In genomic region chr17:28368449-28368848, GRCm38 (mm10) we compare ENCODE assay signal across 8 mouse cellular contexts. TPM values are rescaled to one million over a fixed set of nuclear protein-coding genes. Genes with fewer than 3 reads are reported as not detected.
DNase-seq lines count a peak whose midpoint lies in the region; ATAC-seq and TF ChIP-seq lines count a peak whose summit lies in the region.

No protein-coding gene starts in this region.

- H3K27me3 ChIP-seq in MEL (ENCODE audit: control insufficient read depth in 1 of 2, insufficient read depth in 2 of 2, low read length in 2 of 2) = no peaks in the 10 kb centered on the region
- H3K27me3 ChIP-seq in heart, adult 2 months (ENCODE audit: control insufficient read depth, insufficient read depth, low read length) = peaks cover 5% of the 10 kb centered on the region; the same call in 1 of the 2 replicates
- H3K27me3 ChIP-seq in liver, postnatal 0 days (ENCODE audit: insufficient read depth, low read length) = peaks cover 33% of the 10 kb centered on the region

- WGBS in heart, adult 2 months = 5% methylated on average over 13 of the region's 13 CpGs
- WGBS in liver, postnatal 0 days (ENCODE audit: insufficient replicate concordance) = 2% methylated on average over 13 of the region's 13 CpGs

- H3K9me3 ChIP-seq in MEL (replicated peaks; ENCODE audit: insufficient read depth, low read length) = no peaks in the 10 kb centered on the region
- H3K9me3 ChIP-seq in liver, postnatal 0 days (ENCODE audit: low read length) = no peaks in the 10 kb centered on the region

- TF ChIP-seq EP300 in MEL (IDR thresholded peaks at IDR 0.05; ENCODE audit: low read depth in 1 of 2, low read length in 2 of 2) = no peak
- peak; percentile 31; the same call in 1 of the 2 replicates for TF ChIP-seq EP300 in heart, adult 2 months (IDR thresholded peaks at IDR 0.05; ENCODE audit: insufficient read depth, low read depth, low read length)
- TF ChIP-seq EP300 in liver, postnatal 0 days (IDR thresholded peaks at IDR 0.05; ENCODE audit: low read depth) = no peak

- intact Hi-C loops in heart, adult 2 months (cut with DNase I) = loop anchor here (1.0 to 5.0 kb wide), 3 partner anchors 40 to 160 kb away; partner anchors contain the start of gene Rpl10a

- H3K79me2 ChIP-seq in MEL (ENCODE audit: control insufficient read depth, insufficient read depth, low read length, poor library complexity) = no peaks in the 10 kb centered on the region
- no peaks in the 10 kb centered on the region for H3K79me2 ChIP-seq in heart, adult 2 months (replicated peaks; ENCODE audit: control insufficient read depth, insufficient read depth, low read length)

- H3K36me3 ChIP-seq in MEL (ENCODE audit: control insufficient read depth in 1 of 2, insufficient read depth in 2 of 2, low read length in 2 of 2) = no peaks in the 10 kb centered on the region
- no peaks in the 10 kb centered on the region for H3K36me3 ChIP-seq in heart, adult 2 months (ENCODE audit: control insufficient read depth, insufficient read depth, low read length)
- H3K36me3 ChIP-seq in liver, postnatal 0 days (replicated peaks; ENCODE audit: insufficient read depth, low read length) = no peaks in the 10 kb centered on the region

- no peak for TF ChIP-seq POLR2A in MEL (IDR thresholded peaks at IDR 0.05; ENCODE audit: control insufficient read depth in 1 of 2, insufficient read depth in 1 of 2, low read depth in 1 of 2, low read length in 2 of 2, poor library complexity in 1 of 2)
- no peak for TF ChIP-seq POLR2A in heart, adult 2 months (IDR thresholded peaks at IDR 0.05; ENCODE audit: insufficient read depth, low read depth, low read length)

- H3K27ac ChIP-seq in MEL (ENCODE audit: control insufficient read depth, low read depth, low read length) = no peak overlapping the region
- no peak overlapping the region for H3K27ac ChIP-seq in heart, adult 2 months
- no peak overlapping the region for H3K27ac ChIP-seq in liver, postnatal 0 days (ENCODE audit: low read depth)

- peak overlapping the region; percentile 59 for H3K9ac ChIP-seq in MEL (ENCODE audit: control insufficient read depth, low read depth, low read length, poor library complexity, severe bottlenecking)
- H3K9ac ChIP-seq in heart, adult 2 months (ENCODE audit: low read depth, low read length) = peak overlapping the region; percentile 52; the same call in 1 of the 2 replicates
- H3K9ac ChIP-seq in liver, postnatal 0 days (replicated peaks) = no peak overlapping the region

- TF ChIP-seq RAD21 in MEL (IDR thresholded peaks at IDR 0.05; ENCODE audit: low read depth, low read length) = peak; percentile 52

- no peak overlapping the region for H3K4me2 ChIP-seq in liver, postnatal 0 days (ENCODE audit: low read depth, low read length)

- DNase-seq in 416B (ENCODE audit: low read depth) (peak; percentile 80), MEL (ENCODE audit: low read depth, low spot score) (peak; percentile 88)
- DNase-seq in cerebellum, postnatal 10 days = peak; percentile 87 to 89
- DNase-seq in heart, adult 2 months = peak; percentile 78 to 88
- DNase-seq in kidney, postnatal 10 days = peak; percentile 91
- DNase-seq in liver, postnatal 0 days = peak; percentile 86
- peak; percentile 74 for DNase-seq in retina, postnatal 7 days (ENCODE audit: low read depth, low spot score)
- peak; percentile 66 for DNase-seq in urinary bladder, postnatal 10 days (ENCODE audit: low spot score)

- peak; percentile 59; the same call in 1 of the 2 replicates for ATAC-seq in liver, postnatal 0 days

- peak; percentile 92 to 98 (median 97) for TF ChIP-seq CTCF in MEL (IDR thresholded peaks at IDR 0.05 in 2 of 3, conservative IDR thresholded peaks at IDR 0.05 in 1 of 3; ENCODE audit: control insufficient read depth in 1 of 3, insufficient read depth in 1 of 3, low read depth in 2 of 3, low read length in 3 of 3, poor library complexity in 1 of 3, severe bottlenecking in 1 of 3)
- peak; percentile 98; the same call in 1 of the 2 replicates for TF ChIP-seq CTCF in heart, adult 2 months (IDR thresholded peaks at IDR 0.05)
- TF ChIP-seq CTCF in liver, postnatal 0 days (IDR thresholded peaks at IDR 0.05; ENCODE audit: low read depth) = peak; percentile 93

- peaks cover 0 to 4% of the 10 kb centered on the region in 2 experiments; a peak in 1 of 4 replicates for H3K4me1 ChIP-seq in MEL (ENCODE audit: control insufficient read depth in 1 of 2, insufficient read depth in 2 of 2, low read length in 2 of 2)
- peaks cover 1% of the 10 kb centered on the region; the same call in 1 of the 2 replicates for H3K4me1 ChIP-seq in heart, adult 2 months (ENCODE audit: control insufficient read depth, insufficient read depth, low read length)
- 0 out of 2 replicates have a peak, but pooled peaks cover 3% of the 10 kb centered on the region for H3K4me1 ChIP-seq in liver, postnatal 0 days (ENCODE audit: insufficient read depth)

- peak overlapping the region; percentile 58 to 60 for H3K4me3 ChIP-seq in MEL (ENCODE audit: control insufficient read depth in 1 of 2, insufficient read depth in 1 of 2, low read depth in 2 of 2, low read length in 2 of 2)
- no peak overlapping the region for H3K4me3 ChIP-seq in heart, adult 2 months
- H3K4me3 ChIP-seq in liver, postnatal 0 days (ENCODE audit: low read depth, low read length) = no peak overlapping the region

TF ChIP-seq in MEL, 35 proteins besides CTCF, POLR2A, EP300 and RAD21:
- TF ChIP-seq TCF12 (IDR thresholded peaks at IDR 0.05; ENCODE audit: low read depth, low read length) (0 out of 2 replicates have a peak, but pooled peaks have one; percentile 23), MXI1 (IDR thresholded peaks at IDR 0.05; ENCODE audit: low read depth, low read length) (peak; percentile 33; the same call in 1 of the 2 replicates), ZMIZ1 (IDR thresholded peaks at IDR 0.05; ENCODE audit: low read depth, low read length) (no peak), ZNF384 (IDR thresholded peaks at IDR 0.05; ENCODE audit: low read depth, low read length) (0 out of 2 replicates have a peak, but pooled peaks have one; percentile 27), ELF1 (IDR thresholded peaks at IDR 0.05; ENCODE audit: low read depth, low read length) (peak; percentile 61), MAZ (IDR thresholded peaks at IDR 0.05; ENCODE audit: low read depth, low read length) (peak; percentile 71), SMC3 (IDR thresholded peaks at IDR 0.05; ENCODE audit: low read depth, low read length) (peak; percentile 72), USF2 (IDR thresholded peaks at IDR 0.05; ENCODE audit: borderline replicate concordance in 1 of 2, insufficient read depth in 1 of 2, low read depth in 1 of 2, low read length in 2 of 2) (no peak), MAX (IDR thresholded peaks at IDR 0.05; ENCODE audit: low read length) (0 out of 2 replicates have a peak, but pooled peaks have one; percentile 28), POLR2AphosphoS2 (IDR thresholded peaks at IDR 0.05; ENCODE audit: low read length) (no peak), ZC3H11A (IDR thresholded peaks at IDR 0.05; ENCODE audit: low read depth, low read length) (peak; percentile 56)

RNA-seq across cellular contexts. Expression of gene Tulp1, which starts 3.4 kb away (rescaled TPM):
- 0.23 and 0.49 TPM in 2 replicates for total RNA-seq in MEL (2012; rRNA removed)
- 1 to 10 TPM in 1 of 2 experiments, not detected in 1; 2.4 TPM for polyA plus RNA-seq in MEL (2012; ENCODE audit: insufficient read depth in 1 of 2, insufficient read length in 2 of 2, low read depth in 1 of 2, low replicate concordance in 2 of 2, missing spikeins in 1 of 2)
- total RNA-seq in heart, adult 2 months (2021) = not detected
- polyA plus RNA-seq in heart, adult 2 months (2012; rRNA removed) = 0.38 TPM in 1 of 2 replicates, not detected in the other
- polyA plus RNA-seq in liver, postnatal 0 days (2015; fragmentation: Nextera tagmentation; extraction: Ambion mirVana) = 0.18 and 0.33 TPM in 2 replicates

RNA-seq across cellular contexts. Expression of gene Tead3, which starts 17.8 kb away (rescaled TPM):
- 0.46 and 0.73 TPM in 2 replicates for total RNA-seq in MEL (2012; rRNA removed)
- polyA plus RNA-seq in MEL (2012; ENCODE audit: insufficient read depth in 1 of 2, insufficient read length in 2 of 2, low read depth in 1 of 2, low replicate concordance in 2 of 2, missing spikeins in 1 of 2) = 1 to 10 TPM in 1 of 2 experiments, not detected in 1; 4.1 TPM
- total RNA-seq in heart, adult 2 months (2021) = 10 to 100 TPM; 12.7 to 13.7 TPM
- 20.2 and 21.2 TPM in 2 replicates for polyA plus RNA-seq in heart, adult 2 months (2012; rRNA removed)
- polyA plus RNA-seq in liver, postnatal 0 days (2015; fragmentation: Nextera tagmentation; extraction: Ambion mirVana) = 0.79 and 1.2 TPM in 2 replicates

RNA-seq across cellular contexts. Expression of gene Rpl10a, which starts 40.2 kb away (rescaled TPM):
- total RNA-seq in MEL (2012; rRNA removed) = 2,803 and 2,872 TPM in 2 replicates
- polyA plus RNA-seq in MEL (2012; ENCODE audit: insufficient read depth in 1 of 2, insufficient read length in 2 of 2, low read depth in 1 of 2, low replicate concordance in 2 of 2, missing spikeins in 1 of 2) = 1,000 to 10,000 TPM in 1 of 2 experiments, not detected in 1; 2,044 TPM
- total RNA-seq in heart, adult 2 months (2021) = 100 to 1,000 TPM; 360 to 417 TPM
- 634 and 1,197 TPM in 2 replicates for polyA plus RNA-seq in heart, adult 2 months (2012; rRNA removed)
- 296 and 311 TPM in 2 replicates for polyA plus RNA-seq in liver, postnatal 0 days (2015; fragmentation: Nextera tagmentation; extraction: Ambion mirVana)

RNA-seq across cellular contexts. Expression of gene Fance, which starts 55.1 kb away (rescaled TPM):
- total RNA-seq in MEL (2012; rRNA removed) = 46.0 and 51.2 TPM in 2 replicates
- polyA plus RNA-seq in MEL (2012; ENCODE audit: insufficient read depth in 1 of 2, insufficient read length in 2 of 2, low read depth in 1 of 2, low replicate concordance in 2 of 2, missing spikeins in 1 of 2) = 100 to 1,000 TPM; 105 to 382 TPM
- total RNA-seq in heart, adult 2 months (2021) = 10 to 100 TPM; 11.2 to 12.0 TPM
- polyA plus RNA-seq in heart, adult 2 months (2012; rRNA removed) = 7.4 and 11.8 TPM in 2 replicates
- 6.7 and 7.1 TPM in 2 replicates for polyA plus RNA-seq in liver, postnatal 0 days (2015; fragmentation: Nextera tagmentation; extraction: Ambion mirVana)

Comparison
In these comparisons a context has a peak if more than half of its experiments do, and no peak if none do; other contexts are left out.
1. H3K4me3 ChIP-seq: peak in MEL (2 of 2); none in heart, adult 2 months (single experiment) and liver, postnatal 0 days (single experiment).
2. Peak in every context shown above with its lines, with median percentiles within 50 percentile points of each other: DNase-seq and CTCF ChIP-seq.